Mouse (Mus musculus): Measurements from ENCODE around the gene Arfrp1. TPM values are rescaled to one million over a fixed set of nuclear protein-coding genes. Genes with fewer than 3 reads are reported as not detected.

Gene Arfrp1
- polyA plus RNA-seq, 1 experiment: 69.6 TPM

GRCm38 (mm10) chr2:181313344-181314079 is 51.7 kb downstream of the Arfrp1 start:
- no peak for TF ChIP-seq CTCF (IDR thresholded peaks at IDR 0.05; ENCODE audit: borderline replicate concordance, control insufficient read depth, extremely low read depth, insufficient read depth, low read length, poor library complexity)
- no peak for TF ChIP-seq POLR2A (IDR thresholded peaks at IDR 0.05; ENCODE audit: control insufficient read depth, extremely low read depth, insufficient read depth, low read length, poor library complexity)
- Histone ChIP-seq H3K4me3 (ENCODE audit: control insufficient read depth, insufficient read depth, low read length) (no peak overlapping the region), H3K4me1 (replicated peaks; ENCODE audit: control insufficient read depth, insufficient read depth, low read length) (no peaks in the 10 kb centered on the region), H3K36me3 (ENCODE audit: control insufficient read depth, insufficient read depth, low read length) (no peaks in the 10 kb centered on the region), H3K27ac (ENCODE audit: control insufficient read depth, insufficient read depth, low read length) (no peak overlapping the region), H3K27me3 (ENCODE audit: control insufficient read depth, insufficient read depth, low read length) (peaks cover 18% of the 10 kb centered on the region; the same call in 1 of the 2 replicates)
- DNase-seq: no peak
- WGBS: 17% methylated on average over 35 of the region's 35 CpGs

GRCm38 (mm10) chr2:181313006-181313343 is 52.2 kb downstream of the Arfrp1 start:
- WGBS: 39% methylated on average over 5 of the region's 5 CpGs
- TF ChIP-seq CTCF (IDR thresholded peaks at IDR 0.05; ENCODE audit: borderline replicate concordance, control insufficient read depth, extremely low read depth, insufficient read depth, low read length, poor library complexity): no peak
- TF ChIP-seq POLR2A (IDR thresholded peaks at IDR 0.05; ENCODE audit: control insufficient read depth, extremely low read depth, insufficient read depth, low read length, poor library complexity): no peak
- no peak overlapping the region for H3K27ac ChIP-seq (ENCODE audit: control insufficient read depth, insufficient read depth, low read length)
- DNase-seq: no peak
- no peaks in the 10 kb centered on the region for H3K4me1 ChIP-seq (replicated peaks; ENCODE audit: control insufficient read depth, insufficient read depth, low read length)
- no peak overlapping the region for H3K4me3 ChIP-seq (ENCODE audit: control insufficient read depth, insufficient read depth, low read length)
- peaks cover 18% of the 10 kb centered on the region; the same call in 1 of the 2 replicates for H3K27me3 ChIP-seq (ENCODE audit: control insufficient read depth, insufficient read depth, low read length)
- no peaks in the 10 kb centered on the region for H3K36me3 ChIP-seq (ENCODE audit: control insufficient read depth, insufficient read depth, low read length)

GRCm38 (mm10) chr2:181312435-181312834 is 52.8 kb downstream of the Arfrp1 start:
- no peaks in the 10 kb centered on the region for H3K36me3 ChIP-seq (ENCODE audit: control insufficient read depth, insufficient read depth, low read length)
- no peak overlapping the region for H3K27ac ChIP-seq (ENCODE audit: control insufficient read depth, insufficient read depth, low read length)
- TF ChIP-seq CTCF (IDR thresholded peaks at IDR 0.05; ENCODE audit: borderline replicate concordance, control insufficient read depth, extremely low read depth, insufficient read depth, low read length, poor library complexity): no peak
- no peak for TF ChIP-seq POLR2A (IDR thresholded peaks at IDR 0.05; ENCODE audit: control insufficient read depth, extremely low read depth, insufficient read depth, low read length, poor library complexity)
- H3K4me3 ChIP-seq (ENCODE audit: control insufficient read depth, insufficient read depth, low read length): no peak overlapping the region
- no peak for DNase-seq
- no peaks in the 10 kb centered on the region for H3K4me1 ChIP-seq (replicated peaks; ENCODE audit: control insufficient read depth, insufficient read depth, low read length)
- WGBS: 86% methylated on average over 3 of the region's 3 CpGs
- H3K27me3 ChIP-seq (ENCODE audit: control insufficient read depth, insufficient read depth, low read length): peaks cover 18% of the 10 kb centered on the region; the same call in 1 of the 2 replicates

Other genes starting within 250 kb of the Arfrp1 start
- 0.24 and 0.32 TPM in 2 replicates for gene Kcnq2, start 230.1 kb downstream of the Arfrp1 start, polyA plus RNA-seq (2012; rRNA removed)
- 2.7 and 42.5 TPM in 2 replicates for gene Eef1a2, start 208.4 kb downstream of the Arfrp1 start, polyA plus RNA-seq (2012; rRNA removed)
- 191 and 219 TPM in 2 replicates for gene Ppdpf, start 178.2 kb downstream of the Arfrp1 start, polyA plus RNA-seq (2012; rRNA removed)
- gene Ptk6, start 162.6 kb downstream of the Arfrp1 start, polyA plus RNA-seq (2012; rRNA removed): 0.22 and 0.32 TPM in 2 replicates
- gene Srms, start 152.2 kb downstream of the Arfrp1 start, polyA plus RNA-seq (2012; rRNA removed): 0.71 and 0.86 TPM in 2 replicates
- gene Fndc11, start 145.4 kb downstream of the Arfrp1 start, polyA plus RNA-seq (2012; rRNA removed): 0.85 and 0.88 TPM in 2 replicates
- gene Helz2, start 123.4 kb downstream of the Arfrp1 start, polyA plus RNA-seq (2012; rRNA removed): 106 and 116 TPM in 2 replicates
- 60.8 and 62.4 TPM in 2 replicates for gene Gmeb2, start 77.4 kb downstream of the Arfrp1 start, polyA plus RNA-seq (2012; rRNA removed)
- 0.15 TPM in 1 of 2 replicates, not detected in the other for gene Stmn3, start 50.9 kb downstream of the Arfrp1 start, polyA plus RNA-seq (2012; rRNA removed)
- 110 and 119 TPM in 2 replicates for gene Rtel1, start 45.7 kb downstream of the Arfrp1 start, polyA plus RNA-seq (2012; rRNA removed)
- 87.6 and 91.9 TPM in 2 replicates for gene Zgpat, start 476 bp downstream of the Arfrp1 start, polyA plus RNA-seq (2012; rRNA removed)
- gene Lime1, start 14.7 kb upstream of the Arfrp1 start, polyA plus RNA-seq (2012; rRNA removed): 263 and 268 TPM in 2 replicates
- 4.8 and 5.3 TPM in 2 replicates for gene Zbtb46, start 94.0 kb upstream of the Arfrp1 start, polyA plus RNA-seq (2012; rRNA removed)
- gene Abhd16b, start 127.8 kb upstream of the Arfrp1 start, polyA plus RNA-seq (2012; rRNA removed): 0.13 and 0.16 TPM in 2 replicates
- 54.2 and 54.7 TPM in 2 replicates for gene Tpd52l2, start 131.7 kb upstream of the Arfrp1 start, polyA plus RNA-seq (2012; rRNA removed)
- gene Dnajc5, start 155.1 kb upstream of the Arfrp1 start, polyA plus RNA-seq (2012; rRNA removed): 140 and 146 TPM in 2 replicates
- 266 and 327 TPM in 2 replicates for gene Uckl1, start 219.5 kb upstream of the Arfrp1 start, polyA plus RNA-seq (2012; rRNA removed)
- gene Prpf6, start 226.5 kb upstream of the Arfrp1 start, polyA plus RNA-seq (2012; rRNA removed): 22.2 and 22.5 TPM in 2 replicates
- gene Zfp512b, start 227.4 kb upstream of the Arfrp1 start, polyA plus RNA-seq (2012; rRNA removed): 87.6 and 89.1 TPM in 2 replicates
- gene Samd10, start 233.8 kb upstream of the Arfrp1 start, polyA plus RNA-seq (2012; rRNA removed): 26.5 and 29.0 TPM in 2 replicates